Mouse (Mus musculus) megakaryocyte progenitor cell, adult 5-6 weeks (primary cell): ENCODE results near the gene Tex21. TPM values are rescaled to one million over a fixed set of nuclear protein-coding genes. Genes with fewer than 3 reads are reported as not detected.

Source experiments
- ATAC-seq: replicated peaks from 2 replicates; pipeline ENCODE4 v1.8.0; 2016; ENCODE audit warnings: mild to moderate bottlenecking, moderate TSS enrichment, inconsistent platforms; ENCODE audit not compliant: poor library complexity
- total RNA-seq, 2 experiments: library from RNA; stranded (forward) in 1 of 2; stranded (reverse) in 1 of 2; fragments of 157-497, 149-512 nt in 1 of 2; fragments of 200-1000 nt in 1 of 2; gene quantifications; 2 replicates each; pipeline versions ENCODE4 v1.2.3 to v1.2.4; 2015 to 2017

Tex21 gene
- total RNA-seq, 2 experiments from 2014 or later: not detected

DNA sequence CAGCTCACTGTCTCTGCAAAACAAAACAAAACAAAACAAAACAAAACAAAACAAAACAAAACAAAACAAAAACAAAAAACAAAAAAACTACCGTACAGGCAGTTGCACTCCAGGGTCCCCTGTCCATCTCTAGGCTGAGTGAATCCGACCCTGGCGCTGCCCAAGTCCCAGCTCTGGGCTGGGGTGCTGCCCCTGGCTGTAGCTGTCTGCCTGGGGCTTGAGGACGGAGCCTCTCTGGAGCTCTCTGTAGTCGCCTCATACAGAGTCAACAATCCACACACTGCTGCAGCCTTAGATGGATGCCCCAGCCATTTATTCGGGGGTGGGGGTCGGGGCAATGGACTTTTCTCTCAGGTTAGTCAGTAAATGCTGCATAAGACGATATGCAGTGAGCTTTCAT, 49.5 kb downstream of the Tex21 start:
- ATAC-seq: no peak

- ATAC-seq: peak; percentile 89
Observed at GRCm38 (mm10) chr12:76196709-76197054, 49.9 kb downstream of the Tex21 start.

- ATAC-seq: peak; percentile 80
Observed at GRCm38 (mm10) chr12:76195912-76196708, 50.4 kb downstream of the Tex21 start.

GRCm38 (mm10) chr12:76194526-76194925, 52.0 kb downstream of the Tex21 start:
- 0 out of 2 replicates have a peak, but pooled peaks have one; percentile 20 for ATAC-seq

GRCm38 (mm10) chr12:76190940-76191339, 55.6 kb downstream of the Tex21 start:
- ATAC-seq: peak; percentile 95

- peak; percentile 65; the same call in 1 of the 2 replicates for ATAC-seq
Observed at GRCm38 (mm10) chr12:76187849-76188248, 58.7 kb downstream of the Tex21 start.

DNA sequence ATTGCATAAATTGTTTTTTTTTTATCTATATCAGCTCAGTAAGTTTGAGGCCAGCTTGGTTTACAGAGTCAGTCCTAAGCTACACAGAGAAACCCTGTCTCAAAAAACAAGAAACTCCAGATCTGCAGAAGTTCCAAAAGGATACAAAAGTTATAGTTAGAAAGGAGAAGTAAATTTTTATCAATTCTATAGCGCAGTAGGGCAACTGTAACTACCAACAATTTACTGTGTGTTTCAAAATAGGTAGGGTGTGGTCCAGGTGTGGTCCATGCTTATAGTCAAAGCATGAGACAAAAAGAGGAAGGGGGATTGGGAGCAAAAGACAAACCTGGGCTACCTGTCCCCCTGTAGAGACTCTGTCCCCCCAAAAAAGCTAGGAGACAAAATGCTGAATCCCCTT, 60.1 kb downstream of the Tex21 start:
- no peak for ATAC-seq

DNA sequence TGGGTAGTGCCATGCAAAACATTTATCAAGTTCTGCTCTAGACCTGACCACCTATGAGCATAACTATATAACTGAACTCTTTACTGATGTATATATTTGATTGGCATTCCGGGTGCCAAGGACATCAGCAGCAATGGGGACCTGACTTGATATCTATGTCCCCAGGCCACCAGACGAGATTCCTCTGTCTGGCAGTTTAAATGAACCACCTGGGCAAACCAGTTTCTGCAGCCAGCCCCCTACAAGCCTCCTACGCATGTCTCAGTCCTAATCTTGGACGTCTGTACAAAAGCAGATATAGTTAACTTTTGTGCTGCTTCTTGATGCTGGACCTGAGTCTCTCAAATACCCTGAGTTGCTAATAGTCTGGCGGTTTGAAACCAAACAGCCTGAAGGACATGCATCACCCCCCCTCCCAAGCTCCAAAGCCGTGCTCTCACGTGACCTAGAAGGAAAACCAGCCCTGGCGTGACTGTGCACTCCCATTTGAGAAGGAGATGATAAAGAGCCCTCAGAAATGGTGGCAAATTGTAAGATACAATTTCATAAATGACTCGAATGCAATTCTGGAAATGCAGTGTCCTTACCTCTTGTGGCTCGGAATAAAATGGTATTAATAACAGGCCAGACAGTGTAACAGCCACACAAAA, 61.3 kb downstream of the Tex21 start:
- no peak for ATAC-seq

- ATAC-seq: no peak
Observed at GRCm38 (mm10) chr12:76184271-76184670, 62.3 kb downstream of the Tex21 start.

GRCm38 (mm10) chr12:76182831-76183230, 63.7 kb downstream of the Tex21 start:
- ATAC-seq: no peak

- no peak for ATAC-seq
Observed at GRCm38 (mm10) chr12:76181471-76181870, 65.1 kb downstream of the Tex21 start.

DNA sequence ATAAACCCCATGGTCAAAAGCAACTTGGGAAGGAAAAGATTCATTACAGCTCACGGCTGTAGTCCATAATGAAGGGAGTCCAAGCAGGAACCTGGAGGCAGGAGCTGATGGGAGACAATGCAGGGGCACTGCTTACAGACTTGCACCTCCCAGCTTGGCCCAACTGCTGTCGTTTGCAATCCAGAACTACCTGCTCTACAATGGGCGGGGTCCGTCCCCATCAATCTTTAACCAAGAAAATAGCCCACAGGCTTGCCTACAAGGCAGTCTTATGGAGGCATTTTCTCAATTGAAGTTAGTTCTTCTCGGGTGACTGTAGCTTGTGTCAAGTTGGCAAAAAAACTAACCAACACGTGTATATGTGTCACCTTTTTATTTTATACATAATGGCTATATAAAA, 66.1 kb downstream of the Tex21 start:
- ATAC-seq: no peak

- ATAC-seq: no peak
Observed at GRCm38 (mm10) chr12:76179527-76179926, 67.0 kb downstream of the Tex21 start.

DNA sequence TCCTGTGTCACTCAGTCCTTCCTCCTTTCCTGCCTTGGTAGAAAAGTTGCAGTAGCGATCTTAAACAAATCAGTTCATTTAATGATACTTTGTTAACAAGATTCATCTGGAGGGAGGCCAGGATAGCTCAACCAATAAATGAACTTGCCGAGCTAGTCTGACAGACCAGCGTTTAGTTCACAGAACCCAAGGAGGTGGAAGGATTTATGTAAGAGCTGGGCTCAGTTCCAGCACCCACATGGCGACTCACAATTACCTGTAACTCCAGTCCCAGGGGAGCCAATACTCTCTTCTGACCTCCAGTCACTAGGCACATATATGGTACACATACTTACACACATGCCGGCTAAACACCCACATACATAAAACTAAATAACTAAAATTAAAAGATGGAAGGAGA, 67.5 kb downstream of the Tex21 start:
- ATAC-seq: no peak

DNA sequence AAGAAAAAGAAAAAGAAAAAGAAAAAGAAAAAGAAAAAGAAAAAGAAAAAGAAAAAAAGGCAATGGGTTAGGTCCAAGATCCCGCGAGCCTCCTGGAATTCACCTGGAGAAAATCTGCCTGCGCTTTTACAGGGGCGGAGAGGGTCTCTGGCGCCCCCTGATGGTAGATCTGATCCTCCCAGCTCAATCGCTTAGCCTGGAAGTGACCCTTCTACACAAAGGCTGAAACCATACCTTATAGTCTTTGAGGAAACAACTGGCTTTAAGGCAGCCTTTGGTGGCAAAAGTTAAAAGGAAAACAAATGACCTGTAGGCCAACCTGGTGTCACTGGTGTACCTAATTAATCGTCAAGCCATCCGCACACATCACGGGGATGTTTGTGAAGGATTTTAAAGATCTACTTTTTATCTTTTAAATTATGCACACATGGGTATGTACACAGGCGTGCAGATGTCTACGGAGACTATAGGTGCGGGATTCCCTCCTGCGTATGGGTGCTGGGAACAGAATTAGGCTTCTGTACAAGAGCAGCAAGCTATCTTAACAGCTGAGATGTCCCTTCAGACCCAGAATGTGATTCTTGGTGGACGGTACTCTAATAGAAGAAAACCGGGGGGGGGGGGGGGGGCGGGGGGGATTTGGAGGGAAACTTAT, 68.6 kb downstream of the Tex21 start:
- ATAC-seq: peak; percentile 86

GRCm38 (mm10) chr12:76177000-76177863, 69.3 kb downstream of the Tex21 start, which contains the start of gene Esr2:
TSS of gene Esr2 (minus strand) at chr12:76177259.
- ATAC-seq: peak; percentile 54

DNA sequence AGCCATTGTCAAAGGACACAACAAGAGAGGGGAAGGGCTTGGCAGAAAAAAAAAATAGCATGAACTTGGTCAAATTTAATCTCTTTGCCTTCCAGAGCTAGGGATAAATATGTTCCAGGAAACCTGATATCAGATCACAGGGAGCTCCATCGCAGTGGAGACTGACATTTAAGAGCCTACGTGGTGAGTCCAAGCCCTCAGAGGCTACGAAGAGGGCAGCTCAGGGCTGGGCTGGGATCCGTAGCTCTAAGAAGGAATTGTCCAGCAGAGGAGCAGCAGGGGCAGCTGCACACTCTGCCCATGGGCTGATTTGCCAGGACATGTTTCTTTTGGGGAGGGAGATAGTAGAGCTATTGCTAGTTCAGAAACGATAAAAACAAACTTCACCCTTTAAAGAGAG, 80.9 kb downstream of the Tex21 start:
- no peak for ATAC-seq

GRCm38 (mm10) chr12:76152389-76152788, 94.2 kb downstream of the Tex21 start:
- ATAC-seq: peak; percentile 44; the same call in 1 of the 2 replicates
